Mouse (Mus musculus): ENCODE results near the gene Suds3. TPM values are rescaled to one million over a fixed set of nuclear protein-coding genes. Genes with fewer than 3 reads are reported as not detected.

The Suds3 gene
- polyA plus RNA-seq, 1 experiment from 2014 or later = 82.3 TPM

GRCm38 (mm10) chr5:117152944-117153343, 37.0 kb upstream of the Suds3 start:
- Histone ChIP-seq H3K4me1 (ENCODE audit: control insufficient read depth, insufficient read depth, low read length) (no peaks in the 10 kb centered on the region), H3K27me3 (ENCODE audit: control insufficient read depth, insufficient read depth, low read depth, low read length) (no peaks in the 10 kb centered on the region), H3K9ac (ENCODE audit: low read depth, low read length) (no peak overlapping the region), H3K4me2 (ENCODE audit: low read length) (no peak overlapping the region), H3K27ac (ENCODE audit: low read length) (no peak overlapping the region), H3K9me3 (replicated peaks; ENCODE audit: control insufficient read depth, low read length, poor library complexity, severe bottlenecking) (no peaks in the 10 kb centered on the region; the same call in 1 of the 2 replicates), H3K4me3 (ENCODE audit: low read depth, low read length) (no peak overlapping the region), H3K36me3 (ENCODE audit: control insufficient read depth, insufficient read depth, low read length) (no peaks in the 10 kb centered on the region)
- no peak for ATAC-seq

DNA sequence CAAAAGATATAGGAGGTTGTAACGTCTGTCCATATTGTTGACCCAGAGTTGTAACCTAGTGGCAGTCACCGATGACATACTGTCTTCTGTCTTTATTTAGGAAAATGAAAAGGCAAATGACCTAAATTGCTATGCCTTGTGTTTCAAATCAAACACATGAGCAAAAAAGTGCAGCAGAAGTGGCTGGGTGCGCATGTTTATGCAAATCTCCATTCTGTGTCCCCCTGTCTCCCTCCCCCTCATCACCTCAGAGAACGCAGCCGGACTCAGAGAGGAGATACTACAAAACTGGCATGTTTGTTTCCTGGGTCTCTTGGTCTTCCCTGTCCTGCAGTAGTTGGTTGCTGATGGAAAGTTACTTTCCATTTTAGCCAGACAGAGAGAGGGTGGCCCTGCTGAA, 34.2 kb upstream of the Suds3 start:
- H3K27ac ChIP-seq (ENCODE audit: low read length) = no peak overlapping the region
- H3K9me3 ChIP-seq (replicated peaks; ENCODE audit: control insufficient read depth, low read length, poor library complexity, severe bottlenecking) = no peaks in the 10 kb centered on the region; the same call in 1 of the 2 replicates
- H3K4me2 ChIP-seq (ENCODE audit: low read length) = no peak overlapping the region
- 75% methylated on average over 5 of the region's 5 CpGs for WGBS
- ATAC-seq = no peak
- H3K27me3 ChIP-seq (ENCODE audit: control insufficient read depth, insufficient read depth, low read depth, low read length) = no peaks in the 10 kb centered on the region
- H3K9ac ChIP-seq (ENCODE audit: low read depth, low read length) = no peak overlapping the region
- H3K4me3 ChIP-seq (ENCODE audit: low read depth, low read length) = no peak overlapping the region
- no peaks in the 10 kb centered on the region for H3K36me3 ChIP-seq (ENCODE audit: control insufficient read depth, insufficient read depth, low read length)
- no peaks in the 10 kb centered on the region for H3K4me1 ChIP-seq (ENCODE audit: control insufficient read depth, insufficient read depth, low read length)

DNA sequence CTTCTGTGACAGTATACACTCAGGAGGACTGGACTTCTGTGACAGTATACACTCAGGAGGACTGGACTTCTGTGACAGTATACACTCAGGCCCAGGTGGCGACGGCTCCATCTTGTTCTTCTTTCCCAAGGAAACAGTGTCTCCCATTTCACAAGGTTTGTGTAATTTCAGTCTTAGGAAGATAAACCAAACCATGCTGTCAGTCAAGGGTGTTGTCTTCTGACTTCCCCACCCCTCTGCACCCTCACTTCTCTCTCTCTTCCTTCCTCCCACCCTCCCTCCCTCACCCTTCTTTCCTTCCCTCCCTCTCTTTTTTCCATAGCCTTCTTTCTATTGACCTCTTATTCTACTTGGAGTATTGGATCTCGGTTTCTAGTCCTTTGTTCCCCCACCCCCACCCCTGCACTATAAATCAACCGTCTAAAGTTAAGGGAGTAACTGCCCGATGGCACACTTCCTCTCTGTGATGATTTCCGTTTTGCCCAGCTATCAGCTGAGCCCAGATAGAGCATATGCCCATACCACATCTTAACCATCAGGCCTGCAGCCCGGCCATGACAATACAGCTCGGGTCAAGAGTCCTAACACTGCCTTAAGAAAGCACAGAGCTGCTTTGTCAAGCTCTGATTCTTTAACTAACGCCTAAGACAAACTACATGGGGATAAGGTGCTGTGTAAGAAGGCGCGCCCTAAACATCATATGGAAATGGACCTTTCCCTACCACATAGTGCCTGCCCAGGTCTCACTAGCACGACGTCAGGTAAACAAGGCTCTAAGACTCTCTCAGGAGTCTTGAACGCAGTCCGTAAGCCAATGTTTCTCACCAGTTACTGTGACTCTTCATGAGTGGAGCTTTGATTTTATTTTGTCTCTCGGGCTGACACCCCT, 33.4 kb upstream of the Suds3 start:
- H3K36me3 ChIP-seq (ENCODE audit: control insufficient read depth, insufficient read depth, low read length) = no peaks in the 10 kb centered on the region
- H3K27me3 ChIP-seq (ENCODE audit: control insufficient read depth, insufficient read depth, low read depth, low read length) = no peaks in the 10 kb centered on the region
- H3K4me1 ChIP-seq (ENCODE audit: control insufficient read depth, insufficient read depth, low read length) = no peaks in the 10 kb centered on the region
- H3K4me2 ChIP-seq (ENCODE audit: low read length) = no peak overlapping the region
- H3K9me3 ChIP-seq (replicated peaks; ENCODE audit: control insufficient read depth, low read length, poor library complexity, severe bottlenecking) = no peaks in the 10 kb centered on the region; the same call in 1 of the 2 replicates
- ATAC-seq = no peak
- no peak overlapping the region for H3K4me3 ChIP-seq (ENCODE audit: low read depth, low read length)
- H3K9ac ChIP-seq (ENCODE audit: low read depth, low read length) = no peak overlapping the region
- H3K27ac ChIP-seq (ENCODE audit: low read length) = no peak overlapping the region
- WGBS = 83% methylated on average over 16 of the region's 16 CpGs

- no peak for ATAC-seq
- H3K4me1 ChIP-seq (ENCODE audit: control insufficient read depth, insufficient read depth, low read length) = no peaks in the 10 kb centered on the region
- no peak overlapping the region for H3K27ac ChIP-seq (ENCODE audit: low read length)
- H3K4me2 ChIP-seq (ENCODE audit: low read length) = no peak overlapping the region
- H3K9me3 ChIP-seq (replicated peaks; ENCODE audit: control insufficient read depth, low read length, poor library complexity, severe bottlenecking) = no peaks in the 10 kb centered on the region
- H3K4me3 ChIP-seq (ENCODE audit: low read depth, low read length) = no peak overlapping the region
- no peak overlapping the region for H3K9ac ChIP-seq (ENCODE audit: low read depth, low read length)
- no peaks in the 10 kb centered on the region for H3K36me3 ChIP-seq (ENCODE audit: control insufficient read depth, insufficient read depth, low read length)
- WGBS = 92% methylated on average over 16 of the region's 16 CpGs
- H3K27me3 ChIP-seq (ENCODE audit: control insufficient read depth, insufficient read depth, low read depth, low read length) = no peaks in the 10 kb centered on the region
Measured at GRCm38 (mm10) chr5:117147187-117148095, 31.5 kb upstream of the Suds3 start.

GRCm38 (mm10) chr5:117146165-117146564, 30.3 kb upstream of the Suds3 start:
- Histone ChIP-seq H3K27me3 (ENCODE audit: control insufficient read depth, insufficient read depth, low read depth, low read length) (no peaks in the 10 kb centered on the region), H3K27ac (ENCODE audit: low read length) (no peak overlapping the region), H3K4me2 (ENCODE audit: low read length) (no peak overlapping the region), H3K4me3 (ENCODE audit: low read depth, low read length) (no peak overlapping the region), H3K4me1 (ENCODE audit: control insufficient read depth, insufficient read depth, low read length) (no peaks in the 10 kb centered on the region), H3K9me3 (replicated peaks; ENCODE audit: control insufficient read depth, low read length, poor library complexity, severe bottlenecking) (no peaks in the 10 kb centered on the region), H3K36me3 (ENCODE audit: control insufficient read depth, insufficient read depth, low read length) (no peaks in the 10 kb centered on the region), H3K9ac (ENCODE audit: low read depth, low read length) (no peak overlapping the region)
- ATAC-seq = no peak

GRCm38 (mm10) chr5:117143721-117144135, 27.8 kb upstream of the Suds3 start:
- Histone ChIP-seq H3K9ac (ENCODE audit: low read depth, low read length) (no peak overlapping the region), H3K36me3 (ENCODE audit: control insufficient read depth, insufficient read depth, low read length) (no peaks in the 10 kb centered on the region), H3K4me2 (ENCODE audit: low read length) (no peak overlapping the region), H3K27me3 (ENCODE audit: control insufficient read depth, insufficient read depth, low read depth, low read length) (no peaks in the 10 kb centered on the region), H3K4me1 (ENCODE audit: control insufficient read depth, insufficient read depth, low read length) (no peaks in the 10 kb centered on the region), H3K9me3 (replicated peaks; ENCODE audit: control insufficient read depth, low read length, poor library complexity, severe bottlenecking) (no peaks in the 10 kb centered on the region), H3K27ac (ENCODE audit: low read length) (no peak overlapping the region), H3K4me3 (ENCODE audit: low read depth, low read length) (no peak overlapping the region)
- no peak for ATAC-seq
- 61% methylated on average over 9 of the region's 9 CpGs for WGBS

DNA sequence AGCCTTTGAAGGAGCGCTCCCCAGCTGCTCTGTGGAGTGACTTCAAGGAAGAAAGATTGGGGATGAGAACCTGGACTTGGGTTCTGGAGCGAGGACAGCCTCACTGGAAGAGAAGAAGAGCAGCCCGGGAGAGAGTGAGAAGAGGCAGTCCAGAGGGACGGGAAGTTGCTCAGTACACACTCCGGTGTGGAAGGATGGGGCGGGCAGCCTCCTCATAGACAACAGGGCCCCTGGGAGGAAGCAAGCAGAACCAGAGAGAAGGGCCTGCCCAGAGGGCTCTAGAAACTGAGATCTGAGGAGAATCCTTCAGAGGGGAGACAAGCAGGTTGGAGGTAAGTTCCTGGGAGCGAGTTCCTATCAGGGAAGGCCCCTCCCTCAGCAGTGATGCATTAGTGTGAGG, 24.5 kb upstream of the Suds3 start:
- Histone ChIP-seq H3K4me1 (ENCODE audit: control insufficient read depth, insufficient read depth, low read length) (no peaks in the 10 kb centered on the region), H3K9ac (ENCODE audit: low read depth, low read length) (no peak overlapping the region), H3K4me3 (ENCODE audit: low read depth, low read length) (no peak overlapping the region), H3K36me3 (ENCODE audit: control insufficient read depth, insufficient read depth, low read length) (no peaks in the 10 kb centered on the region), H3K9me3 (replicated peaks; ENCODE audit: control insufficient read depth, low read length, poor library complexity, severe bottlenecking) (no peaks in the 10 kb centered on the region), H3K27me3 (ENCODE audit: control insufficient read depth, insufficient read depth, low read depth, low read length) (no peaks in the 10 kb centered on the region), H3K4me2 (ENCODE audit: low read length) (no peak overlapping the region), H3K27ac (ENCODE audit: low read length) (no peak overlapping the region)
- WGBS = 61% methylated on average over 7 of the region's 7 CpGs
- ATAC-seq = no peak

DNA sequence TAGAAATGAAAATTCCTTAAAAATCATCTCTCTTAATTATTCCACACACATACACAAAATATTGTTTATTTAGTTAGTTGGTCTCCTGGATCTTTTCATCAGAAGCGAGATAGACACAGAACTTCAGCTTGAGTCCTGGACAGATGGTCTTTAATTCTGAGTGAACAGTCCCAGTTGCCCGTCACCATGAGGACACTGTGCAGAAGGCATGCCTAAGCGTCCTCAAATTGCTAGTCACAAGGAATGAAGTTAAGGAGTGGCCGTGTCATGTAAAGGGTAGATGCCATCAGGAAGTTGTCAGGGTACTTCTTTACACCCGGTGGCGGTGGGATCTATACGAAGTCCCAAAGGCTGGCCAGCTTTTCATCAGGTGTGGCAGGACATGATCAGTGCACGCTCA, 23.9 kb upstream of the Suds3 start:
- Histone ChIP-seq H3K4me3 (ENCODE audit: low read depth, low read length) (no peak overlapping the region), H3K27ac (ENCODE audit: low read length) (no peak overlapping the region), H3K4me1 (ENCODE audit: control insufficient read depth, insufficient read depth, low read length) (no peaks in the 10 kb centered on the region), H3K27me3 (ENCODE audit: control insufficient read depth, insufficient read depth, low read depth, low read length) (no peaks in the 10 kb centered on the region), H3K9ac (ENCODE audit: low read depth, low read length) (no peak overlapping the region), H3K36me3 (ENCODE audit: control insufficient read depth, insufficient read depth, low read length) (no peaks in the 10 kb centered on the region), H3K4me2 (ENCODE audit: low read length) (no peak overlapping the region), H3K9me3 (replicated peaks; ENCODE audit: control insufficient read depth, low read length, poor library complexity, severe bottlenecking) (no peaks in the 10 kb centered on the region)
- ATAC-seq = no peak
- WGBS = 66% methylated on average over 8 of the region's 8 CpGs

All from midbrain, embryonic 16.5 days (tissue).